Mouse (Mus musculus) heart, postnatal 0 days (tissue): ENCODE results near the gene Krtap19-3. TPM values are rescaled to one million over a fixed set of nuclear protein-coding genes. Genes with fewer than 3 reads are reported as not detected.

Experiments used
- ATAC-seq: fragments of 200-750 bp; cut with Nextera tagmentation; 2 replicates; pipeline ENCODE4 v1.8.0; 2017; ENCODE audit warnings: low read depth, moderate number of reproducible peaks, moderate library complexity; ENCODE audit not compliant: insufficient read depth
- DNase-seq: peaks from one replicate; pipeline ENCODE4 v3.0.0-alpha.2; 2016; ENCODE audit warnings: low spot score
- H3K27ac ChIP-seq: fragments of 300-500 bp; sonication (generic); 2 replicates; pipeline ENCODE4 v1.5.1; 2014; ENCODE audit warnings: low read depth, mild to moderate bottlenecking
- H3K27me3 ChIP-seq: fragments of 300-500 bp; sonication (generic); 2 replicates; pipeline ENCODE4 v1.6.1; 2014; ENCODE audit warnings: low read length, mixed read lengths; ENCODE audit not compliant: control insufficient read depth, insufficient read depth
- H3K36me3 ChIP-seq: fragments of 300-500 bp; sonication (generic); replicated peaks from 2 replicates; pipeline ENCODE4 v1.6.1; 2014; ENCODE audit warnings: low read length, mixed read lengths; ENCODE audit not compliant: control insufficient read depth, insufficient read depth
- H3K4me1 ChIP-seq: fragments of 300-500 bp; sonication (generic); 2 replicates; pipeline ENCODE4 v1.6.1; 2014; ENCODE audit warnings: antibody characterized with exemption; ENCODE audit not compliant: control insufficient read depth, insufficient read depth
- H3K4me2 ChIP-seq: fragments of 300-500 bp; sonication (generic); 2 replicates; pipeline ENCODE4 v1.6.1; 2014; ENCODE audit warnings: low read depth, mild to moderate bottlenecking, low read length, moderate library complexity
- H3K4me3 ChIP-seq: fragments of 300-500 bp; sonication (generic); 2 replicates; pipeline ENCODE4 v1.5.1; 2014; ENCODE audit warnings: low read depth, low read length
- H3K9ac ChIP-seq: fragments of 300-500 bp; sonication (generic); replicated peaks from 2 replicates; pipeline ENCODE4 v1.6.1; 2014; ENCODE audit warnings: low read depth, low read length, mixed read lengths
- H3K9me3 ChIP-seq: fragments of 300-500 bp; sonication (generic); replicated peaks from 2 replicates; pipeline ENCODE4 v1.6.1; 2016; ENCODE audit warnings: low read length; ENCODE audit not compliant: control insufficient read depth
- CTCF ChIP-seq: IDR thresholded peaks from 2 replicates; pipeline ENCODE4 v1.5.1; 2016; ENCODE audit warnings: antibody characterized with exemption, control low read depth, low read depth
- EP300 ChIP-seq: IDR thresholded peaks from 2 replicates; pipeline ENCODE4 v1.6.1; 2016; ENCODE audit warnings: antibody characterized with exemption, low read depth
- WGBS: fragments of 180-500 bp; shearing (Covaris S2); extraction: QIAGEN DNeasy Blood & Tissue Kit; methylation state at CpG from one replicate; pipeline ENCODE4 v1.1.7; 2014; 5-methylcytosine and 5-hydroxymethylcytosine counted together
- polyA plus RNA-seq: library from polyadenylated mRNA; unstranded; fragments of >200 nt; fragmentation: Nextera tagmentation; extraction: Ambion mirVana; gene quantifications from 2 replicates; pipeline ENCODE4 v1.2.1, GENCODE M21; 2015
- total RNA-seq: library from RNA; depleted of rRNA; stranded (reverse); fragments of >200 nt; gene quantifications from 2 replicates; pipeline ENCODE4 v1.2.3, GENCODE M21; 2014; ENCODE audit warnings: low replicate concordance; rRNA removed

Gene Krtap19-3
- total RNA-seq (not detected in 2 replicates), polyA plus RNA-seq (not detected in 2 replicates)

DNA sequence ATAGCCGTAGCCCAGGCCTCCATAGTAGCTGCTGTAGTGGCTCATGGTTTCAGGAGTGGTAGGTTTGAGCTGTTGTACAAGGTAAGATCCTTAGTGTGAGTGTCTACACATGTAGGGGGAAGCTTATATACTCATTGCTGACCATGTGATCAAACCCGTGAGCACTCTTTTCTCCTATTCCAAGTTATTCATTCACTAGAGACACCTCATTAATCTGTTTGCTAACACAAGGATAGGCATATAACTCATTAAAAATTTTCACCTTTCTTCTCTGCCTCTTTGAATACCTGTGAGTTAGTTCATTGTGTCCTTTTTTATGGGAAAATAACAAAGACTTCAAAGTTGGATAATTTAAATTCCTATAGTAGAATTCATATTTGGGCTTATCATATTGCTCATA lies at the start of gene Krtap19-3:
Gene Krtap19-3, minus strand, starts transcription at position 101 of the 400 bp plus-strand sequence.
- Histone ChIP-seq H3K9ac (no peak within 1 kb of the TSS), H3K4me1 (no peaks in the 10 kb centered on the region), H3K9me3 (no peaks in the 10 kb centered on the region), H3K36me3 (no peaks in the 10 kb centered on the region), H3K4me2 (no peak within 1 kb of the TSS), H3K4me3 (no peak within 1 kb of the TSS), H3K27me3 (no peaks in the 10 kb centered on the region), H3K27ac (no peak within 1 kb of the TSS)
- ATAC-seq: no peak
- TF ChIP-seq CTCF (no peak), EP300 (no peak)
- DNase-seq: no peak
- WGBS: 74% methylated on average over 2 of the region's 2 CpGs

DNA sequence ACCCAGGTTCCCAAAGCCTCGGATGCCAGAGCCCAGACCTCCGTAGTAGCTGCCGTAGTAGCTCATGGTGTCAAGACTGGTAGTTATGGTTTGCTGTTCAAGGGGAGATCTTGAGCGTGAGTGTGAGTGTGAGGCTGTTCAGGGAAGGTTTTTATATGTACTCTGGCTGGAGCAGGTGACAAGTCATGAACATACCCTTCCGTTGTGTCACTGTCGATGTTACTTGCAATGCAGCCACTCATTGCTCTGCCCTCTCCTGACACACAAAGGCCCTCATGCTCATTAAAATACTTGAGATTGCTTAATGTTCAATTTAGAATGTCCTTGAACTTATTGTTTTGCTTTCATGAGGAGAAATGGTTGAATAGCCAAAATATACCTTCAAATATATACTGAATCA lies 18.5 kb upstream of the Krtap19-3 start, which contains the start of gene Krtap19-5:
Gene Krtap19-5, minus strand, starts transcription at position 101 of the 400 bp plus-strand sequence.
- DNase-seq (no peak), ATAC-seq (no peak)
- H3K9me3 ChIP-seq: no peaks in the 10 kb centered on the region
- no peaks in the 10 kb centered on the region for H3K27me3 ChIP-seq
- no peaks in the 10 kb centered on the region for H3K4me1 ChIP-seq
- H3K4me3 ChIP-seq: no peak within 1 kb of the TSS
- 83% methylated on average over 6 of the region's 6 CpGs for WGBS
- H3K27ac ChIP-seq: no peak within 1 kb of the TSS
- H3K9ac ChIP-seq: no peak within 1 kb of the TSS
- no peak within 1 kb of the TSS for H3K4me2 ChIP-seq
- TF ChIP-seq CTCF: no peak
- TF ChIP-seq EP300: no peak
- no peaks in the 10 kb centered on the region for H3K36me3 ChIP-seq

DNA sequence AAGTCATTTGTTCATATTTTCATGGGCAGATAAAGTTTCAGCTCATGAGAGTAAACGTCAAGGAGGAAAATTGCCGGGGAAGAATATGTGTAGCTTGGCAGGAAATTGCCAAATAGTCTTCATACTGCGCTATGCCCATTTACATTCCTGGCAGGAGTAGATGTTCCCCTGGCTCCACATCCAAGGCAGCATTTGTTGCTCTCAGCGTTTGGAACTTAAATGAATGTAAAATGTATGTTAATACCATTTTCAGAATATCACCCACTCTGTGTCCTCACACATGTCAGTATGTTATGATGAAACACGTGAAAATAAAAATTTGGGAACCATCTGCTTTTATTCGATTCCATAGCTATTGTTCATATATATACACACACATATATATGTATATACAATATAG lies 9.0 kb upstream of the Krtap19-3 start:
- Histone ChIP-seq H3K9ac (no peak overlapping the region), H3K36me3 (no peaks in the 10 kb centered on the region), H3K4me3 (no peak overlapping the region), H3K27ac (no peak overlapping the region), H3K9me3 (no peaks in the 10 kb centered on the region), H3K4me2 (no peak overlapping the region), H3K27me3 (no peaks in the 10 kb centered on the region), H3K4me1 (no peaks in the 10 kb centered on the region)
- 68% methylated on average over 6 of the region's 6 CpGs for WGBS
- ATAC-seq (no peak), DNase-seq (no peak)
- no peak for TF ChIP-seq EP300
- TF ChIP-seq CTCF: no peak

DNA sequence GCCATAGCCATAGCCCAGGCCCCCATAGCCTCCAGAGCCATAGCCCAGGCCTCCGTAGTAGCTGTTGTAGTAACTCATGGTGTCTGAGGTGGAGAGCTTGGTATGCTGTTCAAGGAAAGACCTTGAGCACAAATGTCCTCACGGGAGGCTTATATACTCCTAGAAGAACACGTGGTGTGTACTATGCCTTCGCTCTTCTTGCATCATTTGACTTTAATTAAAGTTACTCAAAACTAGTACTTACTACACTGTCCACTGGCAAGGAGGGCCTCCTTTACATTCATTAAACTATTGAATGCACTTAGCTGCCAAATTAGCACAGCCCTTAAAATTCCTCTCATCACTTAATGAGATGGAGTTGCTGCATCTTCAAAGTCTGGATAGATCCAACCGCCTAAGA lies 7.2 kb upstream of the Krtap19-3 start, which contains the start of gene Krtap19-4:
Gene Krtap19-4, minus strand, starts transcription at position 101 of the 400 bp plus-strand sequence.
- H3K9ac ChIP-seq: no peak within 1 kb of the TSS

DNA sequence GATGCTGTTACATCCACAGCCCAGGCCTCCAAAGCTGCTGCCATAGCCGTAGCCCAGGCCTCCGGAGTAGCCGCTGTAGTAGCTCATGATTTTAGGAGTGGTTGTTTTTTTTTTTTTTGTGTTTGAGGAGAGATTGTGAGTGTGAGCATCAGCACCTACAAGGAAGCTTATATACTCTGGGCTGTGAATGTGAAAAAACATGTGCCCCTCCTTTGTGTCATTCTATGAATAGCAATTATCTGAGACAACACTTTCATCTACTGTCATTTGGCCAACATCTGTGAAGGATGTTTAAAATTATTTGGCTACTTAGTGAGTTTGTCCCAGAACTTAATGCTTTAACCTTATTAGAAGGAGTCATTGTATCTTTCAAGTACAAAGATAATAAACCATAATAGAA lies 3.7 kb downstream of the Krtap19-3 start, which contains the start of gene Krtap19-2:
Gene Krtap19-2, minus strand, starts transcription at position 101 of the 400 bp plus-strand sequence.
- no peaks in the 10 kb centered on the region for H3K9me3 ChIP-seq
- H3K4me1 ChIP-seq: no peaks in the 10 kb centered on the region
- H3K27me3 ChIP-seq: no peaks in the 10 kb centered on the region
- no peak within 1 kb of the TSS for H3K27ac ChIP-seq
- H3K4me3 ChIP-seq: no peak within 1 kb of the TSS
- no peaks in the 10 kb centered on the region for H3K36me3 ChIP-seq
- ATAC-seq: no peak
- TF ChIP-seq CTCF (no peak), EP300 (no peak)
- H3K9ac ChIP-seq: no peak within 1 kb of the TSS
- DNase-seq: no peak
- WGBS: 90% methylated on average over 3 of the region's 3 CpGs
- no peak within 1 kb of the TSS for H3K4me2 ChIP-seq

More for the DNA sequence above, 7.2 kb upstream of the Krtap19-3 start, which contains the start of gene Krtap19-4:
- DNase-seq (no peak), ATAC-seq (no peak)
- Histone ChIP-seq H3K27ac (no peak within 1 kb of the TSS), H3K36me3 (no peaks in the 10 kb centered on the region), H3K4me1 (no peaks in the 10 kb centered on the region), H3K4me3 (no peak within 1 kb of the TSS), H3K4me2 (no peak within 1 kb of the TSS), H3K9me3 (no peaks in the 10 kb centered on the region), H3K27me3 (no peaks in the 10 kb centered on the region)
- 75% methylated on average over 5 of the region's 5 CpGs for WGBS
- TF ChIP-seq CTCF: no peak
- TF ChIP-seq EP300: no peak

DNA sequence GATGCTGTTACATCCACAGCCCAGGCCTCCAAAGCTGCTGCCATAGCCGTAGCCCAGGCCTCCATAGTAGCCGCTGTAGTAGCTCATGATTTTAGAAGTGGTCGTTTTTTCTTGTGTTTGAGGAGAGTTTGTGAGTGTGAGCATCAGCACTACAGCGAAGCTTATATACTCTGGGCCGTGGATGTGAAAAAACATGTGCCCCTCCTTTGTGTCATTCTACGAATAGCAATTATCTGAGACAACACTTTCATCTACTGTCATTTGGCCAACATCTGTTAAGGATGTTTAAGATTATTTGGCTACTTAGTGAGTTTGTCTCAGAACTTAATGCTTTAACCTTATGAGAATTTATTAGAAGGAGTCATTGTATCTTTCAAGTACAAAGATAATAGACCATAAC lies 8.5 kb downstream of the Krtap19-3 start, which contains the start of gene Krtap19-1:
Gene Krtap19-1, minus strand, starts transcription at position 101 of the 400 bp plus-strand sequence.
- ATAC-seq: no peak

More for the DNA sequence above, 8.5 kb downstream of the Krtap19-3 start, which contains the start of gene Krtap19-1:
- TF ChIP-seq CTCF (no peak), EP300 (no peak)
- Histone ChIP-seq H3K9me3 (no peaks in the 10 kb centered on the region), H3K27ac (no peak within 1 kb of the TSS), H3K4me2 (no peak within 1 kb of the TSS), H3K4me3 (no peak within 1 kb of the TSS), H3K4me1 (no peaks in the 10 kb centered on the region), H3K36me3 (no peaks in the 10 kb centered on the region), H3K27me3 (no peaks in the 10 kb centered on the region), H3K9ac (no peak within 1 kb of the TSS)
- WGBS: 78% methylated on average over 6 of the region's 6 CpGs
- DNase-seq: no peak
